Mouse (Mus musculus): ENCODE results near the gene Sptlc3. TPM values are rescaled to one million over a fixed set of nuclear protein-coding genes. Genes with fewer than 3 reads are reported as not detected.

Sptlc3 gene
- polyA plus RNA-seq, 1 experiment from 2014 or later, result 0.39 TPM

DNA sequence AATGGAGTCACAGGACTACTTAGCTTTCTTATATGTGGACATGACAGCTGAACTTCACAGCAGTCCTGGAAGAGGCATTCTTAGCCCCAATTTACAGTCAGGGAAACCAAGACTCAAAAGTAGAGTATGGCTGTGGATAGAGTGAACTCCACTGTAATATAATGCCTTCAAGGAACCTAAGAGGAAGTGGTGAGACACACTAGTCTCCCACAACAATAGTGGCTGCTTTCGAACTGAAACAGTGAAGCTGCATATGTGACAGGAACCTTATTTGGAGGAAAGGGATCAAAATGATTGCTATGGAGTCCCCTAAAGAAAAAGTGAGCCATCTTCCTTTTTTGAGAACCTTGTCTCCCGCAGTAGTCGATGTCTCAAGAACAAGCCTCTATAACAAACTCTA lies 178.1 kb downstream of the Sptlc3 start:
- Histone ChIP-seq H3K9ac (ENCODE audit: low read length) (no peak overlapping the region), H3K4me3 (ENCODE audit: low read length) (no peak overlapping the region), H3K36me3 (ENCODE audit: control insufficient read depth, insufficient read depth) (no peaks in the 10 kb centered on the region), H3K27ac (ENCODE audit: low read length) (no peak overlapping the region), H3K9me3 (replicated peaks; ENCODE audit: control insufficient read depth, low read length) (no peaks in the 10 kb centered on the region), H3K4me2 (ENCODE audit: low read depth, low read length) (no peak overlapping the region), H3K4me1 (ENCODE audit: control insufficient read depth, insufficient read depth, low read length) (peaks cover 5% of the 10 kb centered on the region), H3K27me3 (ENCODE audit: control insufficient read depth, insufficient read depth, low read length) (peaks cover 8% of the 10 kb centered on the region)
- ATAC-seq (replicated peaks; ENCODE audit: extremely low read depth, insufficient read depth, low FRiP score), result no peak
- WGBS, result 74% methylated on average over 3 of the region's 3 CpGs

DNA sequence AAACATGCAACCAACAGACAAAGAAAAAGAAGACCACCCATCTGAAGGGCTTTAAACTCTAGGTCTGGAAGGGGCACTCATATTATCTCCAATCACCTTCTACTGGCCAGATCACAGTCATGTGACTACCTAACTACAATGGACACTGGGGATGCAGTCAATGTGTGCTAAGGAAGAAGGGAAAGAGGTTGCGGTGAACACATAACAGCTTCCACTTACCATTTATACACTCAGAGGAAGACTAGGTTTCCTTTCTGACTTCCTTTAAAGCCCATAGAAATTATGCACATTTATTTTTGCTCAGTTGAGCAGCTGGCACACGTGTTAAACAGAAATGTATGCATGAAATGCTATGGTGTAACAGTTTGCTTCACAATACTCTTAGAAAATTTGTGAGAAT lies 178.7 kb downstream of the Sptlc3 start:
- 48% methylated on average over 2 of the region's 2 CpGs for WGBS
- Histone ChIP-seq H3K9me3 (replicated peaks; ENCODE audit: control insufficient read depth, low read length) (no peaks in the 10 kb centered on the region), H3K9ac (ENCODE audit: low read length) (no peak overlapping the region), H3K4me1 (ENCODE audit: control insufficient read depth, insufficient read depth, low read length) (peaks cover 6% of the 10 kb centered on the region), H3K27ac (ENCODE audit: low read length) (no peak overlapping the region), H3K27me3 (ENCODE audit: control insufficient read depth, insufficient read depth, low read length) (peaks cover 8% of the 10 kb centered on the region), H3K4me2 (ENCODE audit: low read depth, low read length) (no peak overlapping the region), H3K36me3 (ENCODE audit: control insufficient read depth, insufficient read depth) (no peaks in the 10 kb centered on the region), H3K4me3 (ENCODE audit: low read length) (no peak overlapping the region)
- ATAC-seq (replicated peaks; ENCODE audit: extremely low read depth, insufficient read depth, low FRiP score), result no peak

DNA sequence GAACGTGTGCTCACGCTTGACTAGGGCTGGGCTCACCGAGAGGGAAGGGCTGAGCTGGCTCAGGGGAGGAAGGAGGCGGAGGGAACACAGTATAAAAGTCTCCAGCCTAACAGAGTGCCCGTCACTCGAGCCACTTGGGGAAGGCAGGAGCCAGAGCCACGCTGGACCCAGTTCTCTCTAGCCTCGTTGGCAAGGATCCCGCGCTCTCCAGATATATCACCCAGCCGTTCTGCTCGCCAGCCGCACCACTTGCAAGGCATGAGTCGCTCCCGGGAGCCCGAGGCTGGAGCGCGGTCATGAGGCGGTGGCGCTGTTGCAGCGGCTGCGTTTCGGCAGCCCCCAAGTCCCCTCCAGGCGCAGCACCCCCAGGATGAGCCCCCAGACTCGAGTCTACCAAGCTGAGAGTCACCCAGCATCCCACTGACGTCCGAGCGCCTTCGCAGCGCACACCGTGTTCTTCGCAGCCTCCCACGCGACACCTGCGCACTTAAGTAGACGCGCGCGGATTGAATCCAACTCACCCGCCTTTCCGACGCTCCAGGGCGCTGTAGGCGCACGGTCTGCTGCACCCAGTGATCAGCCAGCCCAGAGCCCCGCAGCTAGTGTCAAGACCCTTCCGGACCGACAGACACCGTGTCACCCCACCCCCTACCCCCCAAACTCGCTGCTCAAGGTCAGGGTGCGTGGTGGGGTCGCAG lies 183.5 kb downstream of the Sptlc3 start:
- peaks cover 6% of the 10 kb centered on the region for H3K4me1 ChIP-seq (ENCODE audit: control insufficient read depth, insufficient read depth, low read length)
- H3K9ac ChIP-seq (ENCODE audit: low read length), result peak overlapping the region; percentile 82
- H3K27me3 ChIP-seq (ENCODE audit: control insufficient read depth, insufficient read depth, low read length), result peaks cover 16% of the 10 kb centered on the region
- H3K36me3 ChIP-seq (ENCODE audit: control insufficient read depth, insufficient read depth), result no peaks in the 10 kb centered on the region
- H3K27ac ChIP-seq (ENCODE audit: low read length), result no peak overlapping the region
- H3K9me3 ChIP-seq (replicated peaks; ENCODE audit: control insufficient read depth, low read length), result no peaks in the 10 kb centered on the region
- under 1% methylated on average over 52 of the region's 52 CpGs for WGBS
- H3K4me3 ChIP-seq (ENCODE audit: low read length), result peak overlapping the region; percentile 91
- peak overlapping the region; percentile 89 for H3K4me2 ChIP-seq (ENCODE audit: low read depth, low read length)
- peak; percentile 80 for ATAC-seq (replicated peaks; ENCODE audit: extremely low read depth, insufficient read depth, low FRiP score)

DNA sequence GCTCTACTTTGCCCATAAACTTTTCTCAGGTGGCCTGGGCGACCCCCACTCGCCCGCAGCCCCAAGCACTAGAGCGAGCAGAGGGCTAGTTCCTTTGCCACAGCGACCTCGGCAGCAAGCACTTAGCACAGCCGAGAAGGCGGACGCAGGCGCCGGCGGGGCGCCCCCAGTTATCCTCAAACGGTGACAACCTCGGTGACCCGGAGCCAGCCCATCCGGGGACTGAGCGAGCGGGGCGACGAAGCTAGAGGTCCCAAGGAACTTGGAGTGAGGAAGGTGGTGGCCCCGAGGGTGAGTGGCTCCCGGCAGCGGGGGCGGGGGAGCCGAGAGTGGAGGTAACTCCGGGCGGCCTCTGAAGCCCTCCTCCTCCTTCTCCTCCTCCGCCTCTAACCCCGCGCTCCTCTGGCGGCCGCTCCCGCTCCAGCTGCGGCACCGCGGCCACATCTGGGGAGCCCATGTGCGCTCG lies 184.1 kb downstream of the Sptlc3 start, which contains the start of gene Ism1:
Gene Ism1 (plus strand): TSS at position 370 of the 466 bp plus-strand sequence.
- H3K27me3 ChIP-seq (ENCODE audit: control insufficient read depth, insufficient read depth, low read length), result peaks cover 16% of the 10 kb centered on the region
- no peaks in the 10 kb centered on the region for H3K36me3 ChIP-seq (ENCODE audit: control insufficient read depth, insufficient read depth)
- peak; percentile 60 for ATAC-seq (replicated peaks; ENCODE audit: extremely low read depth, insufficient read depth, low FRiP score)
- peak within 1 kb of the TSS; percentile 89 for H3K4me2 ChIP-seq (ENCODE audit: low read depth, low read length)
- peak within 1 kb of the TSS; percentile 82 for H3K9ac ChIP-seq (ENCODE audit: low read length)
- H3K4me1 ChIP-seq (ENCODE audit: control insufficient read depth, insufficient read depth, low read length), result peaks cover 6% of the 10 kb centered on the region
- peak within 1 kb of the TSS; percentile 35; the same call in 1 of the 2 replicates for H3K27ac ChIP-seq (ENCODE audit: low read length)
- peak within 1 kb of the TSS; percentile 91 for H3K4me3 ChIP-seq (ENCODE audit: low read length)
- H3K9me3 ChIP-seq (replicated peaks; ENCODE audit: control insufficient read depth, low read length), result no peaks in the 10 kb centered on the region
- WGBS, result 0% methylated on average over 38 of the region's 39 CpGs

DNA sequence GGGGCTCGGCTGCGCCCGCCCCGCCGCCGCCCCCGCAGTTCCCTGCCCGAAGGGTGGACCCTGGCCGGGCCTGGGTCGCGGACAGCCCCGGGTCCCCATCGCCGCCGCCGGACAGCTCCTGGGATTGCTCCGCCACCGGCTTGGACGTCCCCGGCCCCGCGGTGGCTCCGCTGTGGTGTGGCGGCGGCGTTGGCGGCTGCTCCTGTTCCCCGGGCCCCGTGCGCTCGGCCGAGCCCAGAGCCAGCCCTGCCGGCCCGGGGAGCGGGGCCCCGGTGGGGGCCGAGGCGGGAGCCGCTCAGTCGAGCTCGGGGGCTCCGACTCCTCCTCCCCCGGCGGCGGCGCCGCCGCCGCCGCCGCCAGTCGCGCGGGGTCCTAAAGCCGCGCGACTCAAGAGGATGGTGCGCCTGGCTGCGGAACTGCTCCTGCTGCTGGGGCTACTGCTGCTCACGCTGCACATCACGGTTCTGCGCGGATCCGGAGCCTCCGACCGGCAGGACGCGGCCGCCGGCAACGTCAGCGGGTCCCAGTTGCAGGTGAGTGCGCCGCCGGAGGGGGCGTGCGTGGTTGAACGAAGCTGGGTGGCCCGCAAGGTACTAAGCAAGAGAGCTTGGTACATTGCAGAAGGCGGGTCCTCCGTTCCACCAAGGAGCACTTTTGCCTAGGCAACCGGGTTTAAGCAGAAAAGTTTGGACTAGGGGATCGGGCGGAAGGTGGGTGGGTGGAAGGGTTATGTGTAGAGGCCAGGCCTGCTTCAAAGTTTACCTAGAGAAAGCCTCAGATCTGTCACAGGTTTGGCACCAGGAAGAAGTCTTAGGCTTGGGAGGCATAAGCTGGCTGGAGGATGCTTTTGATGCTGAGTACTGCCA lies 184.8 kb downstream of the Sptlc3 start:
- under 1% methylated on average over 80 of the region's 84 CpGs for WGBS
- no peaks in the 10 kb centered on the region for H3K36me3 ChIP-seq (ENCODE audit: control insufficient read depth, insufficient read depth)
- peaks cover 6% of the 10 kb centered on the region for H3K4me1 ChIP-seq (ENCODE audit: control insufficient read depth, insufficient read depth, low read length)
- H3K9me3 ChIP-seq (replicated peaks; ENCODE audit: control insufficient read depth, low read length), result no peaks in the 10 kb centered on the region
- peak overlapping the region; percentile 35; the same call in 1 of the 2 replicates for H3K27ac ChIP-seq (ENCODE audit: low read length)
- peak overlapping the region; percentile 82 for H3K9ac ChIP-seq (ENCODE audit: low read length)
- peak; percentile 80 for ATAC-seq (replicated peaks; ENCODE audit: extremely low read depth, insufficient read depth, low FRiP score)
- peak overlapping the region; percentile 91 for H3K4me3 ChIP-seq (ENCODE audit: low read length)
- peak overlapping the region; percentile 89 for H3K4me2 ChIP-seq (ENCODE audit: low read depth, low read length)
- H3K27me3 ChIP-seq (ENCODE audit: control insufficient read depth, insufficient read depth, low read length), result peaks cover 16% of the 10 kb centered on the region

GRCm38 (mm10) chr2:139682540-139682939 lies 188.8 kb downstream of the Sptlc3 start:
- Histone ChIP-seq H3K36me3 (ENCODE audit: control insufficient read depth, insufficient read depth) (no peaks in the 10 kb centered on the region), H3K9ac (ENCODE audit: low read length) (no peak overlapping the region), H3K4me2 (ENCODE audit: low read depth, low read length) (no peak overlapping the region), H3K9me3 (replicated peaks; ENCODE audit: control insufficient read depth, low read length) (no peaks in the 10 kb centered on the region), H3K4me1 (ENCODE audit: control insufficient read depth, insufficient read depth, low read length) (no peaks in the 10 kb centered on the region), H3K27me3 (ENCODE audit: control insufficient read depth, insufficient read depth, low read length) (peaks cover 8% of the 10 kb centered on the region), H3K4me3 (ENCODE audit: low read length) (no peak overlapping the region), H3K27ac (ENCODE audit: low read length) (no peak overlapping the region)
- no peak for ATAC-seq (replicated peaks; ENCODE audit: extremely low read depth, insufficient read depth, low FRiP score)
- WGBS, result 49% methylated on average over 3 of the region's 3 CpGs

Other genes with a start within 250 kb of the Sptlc3 start
- 0.62 and 0.89 TPM in 2 replicates for gene Ism1, start 184.3 kb downstream of the Sptlc3 start, polyA plus RNA-seq (2015; fragmentation: Nextera tagmentation; extraction: Ambion mirVana)

All from heart, embryonic 16.5 days (tissue).